In the genomic region with DNA sequence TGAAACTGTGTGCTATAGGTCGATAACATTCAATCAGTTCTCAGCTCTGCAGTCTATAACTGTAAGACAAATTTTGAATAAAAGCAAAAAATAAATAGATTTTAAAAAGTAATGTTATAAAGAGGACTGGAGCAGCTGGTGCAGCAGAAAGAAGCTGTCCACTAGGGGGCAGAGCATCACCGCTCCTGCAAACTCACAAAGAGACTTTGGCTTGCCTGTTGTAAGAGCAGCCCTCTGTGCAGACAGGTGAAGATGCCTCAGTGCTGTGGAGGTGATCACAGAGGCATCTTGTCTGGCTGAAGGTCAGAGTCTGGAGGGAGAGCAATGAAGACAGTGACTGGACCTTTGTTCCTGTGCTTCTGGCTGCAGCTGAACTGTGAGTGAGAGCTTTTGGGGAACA, we compare ENCODE assay signal across 7 mouse cellular contexts.
DNase-seq lines count a peak whose midpoint lies in the region; ATAC-seq and TF ChIP-seq lines count a peak whose summit lies in the region.
"Not testable (repeated sequence)": the region's sequence is repeated elsewhere in the genome, so short reads cannot be mapped to it uniquely, and the experiment has no call there.

No protein-coding gene starts in this region.

- not testable (repeated sequence) for TF ChIP-seq POLR2A in small intestine, adult 2 months (IDR thresholded peaks at IDR 0.05; ENCODE audit: low read depth, low read length)

- peak; percentile 77 for TF ChIP-seq CTCF in midbrain, postnatal 0 days (IDR thresholded peaks at IDR 0.05)
- TF ChIP-seq CTCF in small intestine, adult 2 months (IDR thresholded peaks at IDR 0.05; ENCODE audit: extremely low read depth, insufficient read length, insufficient replicate concordance, low read depth, low read length), result peak; percentile 47; the same call in 1 of the 2 replicates

- H3K9ac ChIP-seq in midbrain, postnatal 0 days (replicated peaks; ENCODE audit: low read length, poor library complexity, severe bottlenecking), result not testable (repeated sequence)

- H3K4me3 ChIP-seq in midbrain, postnatal 0 days (ENCODE audit: low read depth, low read length); small intestine, adult 2 months (ENCODE audit: low read depth, low read length): not testable (repeated sequence)

- 25% methylated on average over 2 of the region's 2 CpGs for WGBS in midbrain, postnatal 0 days
- 15% methylated on average over 2 of the region's 2 CpGs for WGBS in small intestine, adult 2 months

- ATAC-seq in midbrain, postnatal 0 days (ENCODE audit: low FRiP score), result not testable (repeated sequence)

- H3K9me3 ChIP-seq in midbrain, postnatal 0 days (ENCODE audit: low read length), result not testable (repeated sequence)

- intact Hi-C loops in heart, postnatal 10 days (cut with DNase I), result not testable (repeated sequence)

- H3K36me3 ChIP-seq in midbrain, postnatal 0 days (ENCODE audit: insufficient read depth, low read length); small intestine, adult 2 months (ENCODE audit: control insufficient read depth, insufficient read depth, low read length): not testable (repeated sequence)

- H3K27ac ChIP-seq in midbrain, postnatal 0 days (ENCODE audit: low read depth, low read length); small intestine, adult 2 months (ENCODE audit: insufficient read depth, low read depth, low read length): not testable (repeated sequence)

- H3K4me2 ChIP-seq in midbrain, postnatal 0 days (ENCODE audit: low read depth, low read length, poor library complexity, severe bottlenecking), result not testable (repeated sequence)

- DNase-seq in adrenal gland, postnatal 10 days, result peak; percentile 14
- peak; percentile 56 for DNase-seq in embryo, embryonic 11 days
- peak; percentile 2 to 10 for DNase-seq in heart, postnatal 10 days
- peak; percentile 33 for DNase-seq in kidney, postnatal 10 days
- DNase-seq in liver, result peak; percentile 42
- DNase-seq in midbrain, postnatal 0 days (ENCODE audit: low spot score), result peak; percentile 70

- not testable (repeated sequence) for H3K4me1 ChIP-seq in midbrain, postnatal 0 days (ENCODE audit: insufficient read depth, low read length); small intestine, adult 2 months (ENCODE audit: control insufficient read depth, insufficient read depth, insufficient read length, low read length)

- H3K27me3 ChIP-seq in midbrain, postnatal 0 days (ENCODE audit: insufficient read depth, low read length); small intestine, adult 2 months (ENCODE audit: control insufficient read depth, insufficient read depth, low read length): not testable (repeated sequence)

Comparison
In these comparisons a context has a peak if more than half of its experiments do, and no peak if none do; other contexts are left out.
1. DNase-seq: peak in every context shown above with its lines; median percentile 70 in midbrain, postnatal 0 days; 56 in embryo, embryonic 11 days; 42 in liver; 33 in kidney, postnatal 10 days; 14 in adrenal gland, postnatal 10 days; 6 in heart, postnatal 10 days.